Mouse (Mus musculus) G1E (cell line): Measurements from ENCODE around the gene Tmem63a. TPM values are rescaled to one million over a fixed set of nuclear protein-coding genes. Genes with fewer than 3 reads are reported as not detected.

Source experiments
- ATAC-seq: 2 replicates; pipeline ENCODE4 v1.8.0; 2016; ENCODE audit warnings: mild to moderate bottlenecking; ENCODE audit not compliant: insufficient number of reproducible peaks, poor library complexity, low FRiP score, severe bottlenecking; ENCODE audit errors: extremely low read depth
- DNase-seq: peaks from one replicate; pipeline ENCODE4 v3.0.0; 2012; ENCODE audit warnings: low spot score
- H3K27me3 ChIP-seq: 2 replicates; pipeline ENCODE4 v1.6.1; 2012; ENCODE audit warnings: mild to moderate bottlenecking, low read length, inconsistent platforms; ENCODE audit not compliant: insufficient read depth
- H3K36me3 ChIP-seq: replicated peaks from 2 replicates; pipeline ENCODE3; 2012; ENCODE audit warnings: mild to moderate bottlenecking, inconsistent platforms
- H3K4me1 ChIP-seq: 2 replicates; pipeline ENCODE4 v1.6.1; 2012; ENCODE audit warnings: low read depth, low read length, inconsistent platforms, mixed read lengths; ENCODE audit not compliant: insufficient read depth
- H3K4me3 ChIP-seq: 2 replicates; pipeline ENCODE4 v1.5.1; 2012; ENCODE audit warnings: low read depth, mild to moderate bottlenecking, inconsistent platforms, low read length, moderate library complexity, mixed read lengths
- H3K9me3 ChIP-seq: replicated peaks from 2 replicates; pipeline ENCODE4 v1.6.1; 2012; ENCODE audit warnings: inconsistent platforms
- CTCF ChIP-seq: IDR thresholded peaks from 2 replicates; pipeline ENCODE4 v1.5.1; 2012; ENCODE audit warnings: low read depth, low read length, inconsistent platforms, mixed read lengths
- GATA1 ChIP-seq: IDR thresholded peaks from 2 replicates; pipeline ENCODE4 v1.6.1; 2012; ENCODE audit warnings: borderline replicate concordance, low read length, inconsistent platforms, mixed read lengths
- GATA2 ChIP-seq: IDR thresholded peaks from 2 replicates; pipeline ENCODE4 v1.6.1; 2012; ENCODE audit warnings: low read depth, low read length, inconsistent platforms, borderline replicate concordance
- POLR2AphosphoS5 ChIP-seq: IDR thresholded peaks from 2 replicates; pipeline ENCODE4 v1.6.1; 2012; ENCODE audit warnings: low read depth, low read length, inconsistent platforms; ENCODE audit not compliant: insufficient replicate concordance
- TAL1 ChIP-seq: conservative IDR thresholded peaks from 2 replicates; pipeline ENCODE4 v1.6.1; 2012; ENCODE audit warnings: low read depth, low read length, inconsistent platforms, mixed read lengths
- polyA plus RNA-seq: library from polyadenylated mRNA; stranded (reverse); fragments of >175 nt; gene quantifications from 2 replicates; pipeline ENCODE4 v1.2.3, GENCODE M21; 2012
- total RNA-seq, 2 experiments: library from RNA; stranded (forward) in 1 of 2; stranded (reverse) in 1 of 2; fragments of 200-1000 nt in 1 of 2; fragments of >200 nt in 1 of 2; fragmentation: Nextera tagmentation in 1 of 2; gene quantifications; 2 replicates each; pipeline ENCODE4 v1.2.3; 2014 to 2017

Tmem63a gene
- total and polyA plus RNA-seq, 3 experiments: 2.8 to 3.2 (median 2.8) TPM

DNA sequence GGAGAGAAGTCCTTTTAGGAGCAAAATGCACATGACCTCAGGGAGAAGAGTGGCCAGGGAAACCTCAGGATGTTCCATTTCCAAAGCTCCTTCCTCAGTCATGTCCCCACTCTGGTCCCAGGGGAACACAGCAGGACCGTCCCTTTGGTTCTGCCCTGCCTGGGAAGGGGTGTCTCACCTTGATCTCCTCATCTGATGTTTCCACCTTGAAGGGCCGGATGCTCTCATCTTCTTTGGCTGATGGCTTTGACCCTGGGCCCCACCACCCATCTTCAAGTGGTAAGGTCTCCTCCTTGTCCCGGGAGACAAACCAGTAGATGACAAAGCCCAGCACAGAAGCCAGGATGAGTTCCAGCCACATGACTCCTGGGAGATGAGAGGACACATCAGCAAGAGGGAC is 59.5 kb downstream of the Tmem63a start:
- ATAC-seq: no peak
- DNase-seq: no peak
- H3K9me3 ChIP-seq: no peaks in the 10 kb centered on the region
- H3K4me1 ChIP-seq: no peaks in the 10 kb centered on the region
- peaks cover 69% of the 10 kb centered on the region for H3K27me3 ChIP-seq
- H3K4me3 ChIP-seq: no peak overlapping the region
- TF ChIP-seq GATA1 (no peak), POLR2AphosphoS5 (no peak), CTCF (no peak), TAL1 (no peak), GATA2 (no peak)
- H3K36me3 ChIP-seq: no peaks in the 10 kb centered on the region

DNA sequence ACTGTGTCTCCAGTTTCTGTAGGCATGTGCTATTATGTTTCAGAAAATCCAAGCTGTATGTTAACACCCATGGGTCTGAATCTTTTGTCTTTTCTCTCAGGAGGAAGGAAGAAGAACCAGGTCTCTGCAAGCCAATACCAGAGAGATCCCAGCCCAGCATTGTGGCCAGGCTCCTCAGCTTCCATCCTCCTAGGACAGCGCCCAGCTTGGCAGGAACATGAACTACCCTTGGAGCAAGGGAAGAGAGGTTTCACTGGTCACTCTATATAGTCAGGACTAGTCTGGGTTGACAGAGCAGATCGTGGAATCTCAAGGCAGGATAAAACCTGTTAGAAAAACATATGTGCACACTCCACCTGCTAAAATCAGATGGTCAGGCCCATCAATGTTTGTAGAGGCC is 61.6 kb downstream of the Tmem63a start:
- no peaks in the 10 kb centered on the region for H3K36me3 ChIP-seq
- no peak for TF ChIP-seq TAL1
- no peak for TF ChIP-seq CTCF
- no peak for TF ChIP-seq GATA1
- no peak for TF ChIP-seq GATA2
- TF ChIP-seq POLR2AphosphoS5: no peak
- no peak overlapping the region for H3K4me3 ChIP-seq
- H3K9me3 ChIP-seq: no peaks in the 10 kb centered on the region
- H3K4me1 ChIP-seq: no peaks in the 10 kb centered on the region
- peaks cover 62% of the 10 kb centered on the region for H3K27me3 ChIP-seq
- ATAC-seq (no peak), DNase-seq (no peak)

DNA sequence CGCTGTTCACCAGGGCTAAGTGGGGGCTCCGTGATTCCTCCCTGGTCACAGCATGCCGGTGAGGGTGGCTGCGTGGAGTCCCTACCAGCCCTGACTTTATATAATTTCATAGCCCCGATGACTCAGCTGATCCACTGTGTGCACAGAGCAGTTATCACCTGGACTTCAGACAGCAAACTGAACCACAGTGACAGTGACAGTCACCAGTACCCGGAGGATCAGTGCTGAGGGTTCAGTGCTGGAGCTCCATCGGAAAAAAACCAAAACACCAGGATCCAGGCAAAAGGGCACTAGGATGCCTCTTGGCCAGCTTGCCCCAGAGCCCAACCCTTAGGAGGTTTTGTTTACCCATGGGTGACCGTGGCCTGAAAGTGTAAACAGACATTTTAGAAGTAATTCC is 63.2 kb downstream of the Tmem63a start:
- no peak for TF ChIP-seq GATA2
- TF ChIP-seq GATA1: no peak
- no peak for TF ChIP-seq CTCF
- TF ChIP-seq POLR2AphosphoS5: no peak
- TF ChIP-seq TAL1: no peak
- H3K27me3 ChIP-seq: peaks cover 65% of the 10 kb centered on the region

DNA sequence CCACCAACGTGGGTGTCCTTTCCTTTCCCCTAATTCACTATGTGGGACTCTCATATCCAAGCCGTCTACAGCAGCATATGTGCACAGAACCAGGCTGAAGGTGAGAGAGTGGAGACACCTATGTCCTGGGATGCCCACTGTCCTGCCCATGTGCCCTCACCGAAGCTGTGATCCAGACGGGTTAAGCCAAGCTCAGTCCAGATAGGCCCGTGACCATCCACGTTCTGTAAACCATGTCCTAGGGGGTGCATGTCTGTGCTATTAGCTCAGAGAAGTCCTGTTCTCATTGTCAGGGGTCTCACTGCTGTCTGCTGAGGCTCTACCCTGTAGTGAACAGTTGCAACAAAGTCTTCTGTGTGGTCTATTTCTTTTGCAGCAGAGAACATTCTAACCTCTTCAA is 65.7 kb downstream of the Tmem63a start:
- Histone ChIP-seq H3K27me3 (peaks cover 64% of the 10 kb centered on the region), H3K36me3 (no peaks in the 10 kb centered on the region), H3K4me3 (no peak overlapping the region), H3K4me1 (peaks cover 7% of the 10 kb centered on the region; the same call in 1 of the 2 replicates), H3K9me3 (no peaks in the 10 kb centered on the region)
- ATAC-seq (no peak), DNase-seq (no peak)
- TF ChIP-seq TAL1 (no peak), CTCF (no peak), POLR2AphosphoS5 (no peak), GATA1 (no peak), GATA2 (no peak)

More for the DNA sequence above, 63.2 kb downstream of the Tmem63a start:
- no peak for ATAC-seq
- no peaks in the 10 kb centered on the region for H3K9me3 ChIP-seq
- DNase-seq: no peak
- peaks cover 6% of the 10 kb centered on the region; the same call in 1 of the 2 replicates for H3K4me1 ChIP-seq
- no peaks in the 10 kb centered on the region for H3K36me3 ChIP-seq
- H3K4me3 ChIP-seq: no peak overlapping the region

DNA sequence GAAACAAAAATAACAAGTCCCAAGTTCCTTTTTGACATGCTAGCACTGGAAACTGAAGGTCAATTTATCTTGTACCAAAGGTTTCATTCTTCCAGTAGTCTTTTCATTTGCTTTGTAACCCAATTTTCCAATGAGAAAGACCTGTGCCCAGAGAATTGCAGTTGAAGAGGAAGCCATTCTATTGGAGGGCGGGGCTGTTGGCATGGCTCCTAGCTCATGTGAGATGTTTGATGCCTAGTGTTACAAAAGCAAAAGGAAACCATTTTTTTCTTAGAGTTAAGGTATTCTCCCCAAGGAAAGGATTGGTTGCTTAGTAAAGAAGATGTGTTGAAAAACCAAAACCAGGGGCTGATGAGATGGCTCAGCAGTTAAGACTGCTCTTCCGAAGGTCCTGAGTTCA is 66.1 kb downstream of the Tmem63a start:
- TF ChIP-seq POLR2AphosphoS5 (no peak), GATA2 (no peak), CTCF (no peak), GATA1 (no peak), TAL1 (no peak)
- Histone ChIP-seq H3K36me3 (no peaks in the 10 kb centered on the region), H3K4me1 (peaks cover 11% of the 10 kb centered on the region; the same call in 1 of the 2 replicates), H3K4me3 (no peak overlapping the region), H3K9me3 (no peaks in the 10 kb centered on the region), H3K27me3 (peaks cover 65% of the 10 kb centered on the region)
- no peak for DNase-seq
- ATAC-seq: no peak

DNA sequence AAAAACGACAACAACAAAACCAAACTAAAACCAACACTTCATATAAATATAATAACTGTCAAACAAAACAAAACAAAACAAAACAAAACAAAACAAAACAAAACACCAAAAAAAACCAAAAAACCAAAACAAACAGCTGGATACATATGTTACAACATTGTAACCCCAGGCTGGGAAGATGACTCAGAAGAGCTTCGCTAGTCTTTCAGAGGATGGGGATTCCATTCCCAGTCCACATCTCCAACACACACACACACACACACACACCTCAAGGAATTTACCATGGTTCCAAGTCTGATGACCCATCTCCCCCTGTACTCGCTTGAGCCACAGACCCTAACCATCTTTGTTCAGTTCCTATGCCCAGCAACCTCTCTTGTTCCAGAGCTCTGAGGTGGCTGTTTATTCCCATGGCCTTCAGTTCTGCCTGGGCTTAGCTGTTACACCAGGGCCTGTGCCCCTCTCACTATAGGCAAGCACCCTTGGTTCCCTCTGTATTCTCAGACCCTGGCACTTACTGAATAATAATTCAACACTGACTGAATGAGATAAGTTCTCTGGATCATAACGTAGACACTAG is 67.0 kb downstream of the Tmem63a start:
- ATAC-seq: no peak
- DNase-seq: no peak
- no peaks in the 10 kb centered on the region for H3K9me3 ChIP-seq
- TF ChIP-seq TAL1: no peak
- no peak for TF ChIP-seq GATA1
- TF ChIP-seq POLR2AphosphoS5: no peak
- TF ChIP-seq GATA2: no peak
- TF ChIP-seq CTCF: no peak
- no peak overlapping the region for H3K4me3 ChIP-seq
- no peaks in the 10 kb centered on the region for H3K36me3 ChIP-seq
- peaks cover 65% of the 10 kb centered on the region for H3K27me3 ChIP-seq
- H3K4me1 ChIP-seq: peaks cover 14% of the 10 kb centered on the region; the same call in 1 of the 2 replicates

DNA sequence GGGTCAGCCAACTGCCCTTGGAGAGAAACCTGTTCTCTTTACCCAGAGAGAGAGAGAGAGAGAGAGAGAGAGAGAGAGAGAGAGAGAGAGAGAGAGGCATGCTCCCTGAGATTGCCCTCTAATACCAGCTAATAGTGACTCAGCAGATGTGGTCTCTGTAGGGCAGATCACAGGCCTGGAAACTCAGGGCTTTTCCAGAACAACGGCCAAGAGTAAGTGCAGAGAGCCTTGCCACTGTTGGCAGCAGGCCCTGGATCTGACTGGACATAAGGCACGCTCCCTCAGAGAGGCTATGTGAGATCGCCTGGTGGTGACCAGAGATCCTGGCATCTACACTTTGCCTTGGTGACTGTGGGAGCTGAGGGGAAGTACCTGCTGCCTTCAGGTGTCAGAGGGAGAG is 67.6 kb downstream of the Tmem63a start:
- DNase-seq (no peak), ATAC-seq (no peak)
- Histone ChIP-seq H3K4me3 (no peak overlapping the region), H3K27me3 (peaks cover 67% of the 10 kb centered on the region), H3K4me1 (peaks cover 14% of the 10 kb centered on the region; the same call in 1 of the 2 replicates), H3K36me3 (no peaks in the 10 kb centered on the region), H3K9me3 (no peaks in the 10 kb centered on the region)
- TF ChIP-seq POLR2AphosphoS5 (no peak), GATA1 (no peak), TAL1 (no peak), CTCF (no peak), GATA2 (no peak)
